Mouse (Mus musculus) liver, postnatal 0 days (tissue): ENCODE data around the gene Anp32b.

Experiments
- CTCF ChIP-seq: sonication (generic); IDR thresholded peaks from 2 replicates; pipeline ENCODE4 v1.5.1; 2016; ENCODE audit warnings: antibody characterized with exemption, low read depth
- EP300 ChIP-seq: IDR thresholded peaks from 2 replicates; pipeline ENCODE4 v1.6.1; 2016; ENCODE audit warnings: antibody characterized with exemption, low read depth, mild to moderate bottlenecking

DNA sequence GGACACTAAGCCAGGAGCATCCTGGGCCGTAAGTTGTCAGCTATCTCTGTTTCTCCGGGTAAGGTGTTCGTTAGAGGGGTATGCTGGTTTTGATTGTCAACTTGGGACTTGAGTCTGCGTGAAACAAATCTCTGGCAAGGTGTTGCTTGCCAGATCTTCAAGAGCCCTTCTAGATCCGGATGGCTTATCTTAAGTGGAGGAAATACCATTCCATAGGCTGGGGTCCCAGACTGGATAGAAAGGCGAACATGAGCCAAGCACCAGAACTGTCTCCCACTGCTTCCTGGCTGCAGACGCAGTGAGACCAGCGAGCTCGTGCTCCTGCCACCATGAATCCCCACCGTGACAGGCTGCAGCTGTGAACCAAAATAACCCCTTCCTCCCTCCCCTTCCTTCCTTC is 70.8 kb downstream of the Anp32b start:
- no peak for TF ChIP-seq EP300
- TF ChIP-seq CTCF = no peak
